Mouse (Mus musculus): ENCODE data around the gene Lrp2bp. TPM values are rescaled to one million over a fixed set of nuclear protein-coding genes. Genes with fewer than 3 reads are reported as not detected.

The Lrp2bp gene
- polyA plus RNA-seq, 1 experiment from 2014 or later = 0.31 TPM

- H3K4me2 ChIP-seq = peak overlapping the region; percentile 86
- H3K27ac ChIP-seq (replicated peaks) = no peak overlapping the region
- ATAC-seq (ENCODE audit: low read depth) = no peak
- no peaks in the 10 kb centered on the region for H3K9me3 ChIP-seq
- no peaks in the 10 kb centered on the region for H3K27me3 ChIP-seq
- peak overlapping the region; percentile 4; the same call in 1 of the 2 replicates for H3K4me3 ChIP-seq
- 87% methylated on average over 2 of the region's 2 CpGs for WGBS
- peaks cover 30% of the 10 kb centered on the region for H3K36me3 ChIP-seq
- H3K9ac ChIP-seq = no peak overlapping the region
- peaks cover 24% of the 10 kb centered on the region for H3K4me1 ChIP-seq (replicated peaks)
These were observed 875 bp upstream of the Lrp2bp start for GRCm38 (mm10) chr8:45998228-45998627.

- H3K4me3 ChIP-seq = peak overlapping the region; percentile 53
- peaks cover 24% of the 10 kb centered on the region for H3K4me1 ChIP-seq (replicated peaks)
- H3K9me3 ChIP-seq = no peaks in the 10 kb centered on the region
- WGBS = 4% methylated on average over 55 of the region's 55 CpGs
- H3K4me2 ChIP-seq = peak overlapping the region; percentile 86
- peaks cover 23% of the 10 kb centered on the region for H3K36me3 ChIP-seq
- no peaks in the 10 kb centered on the region for H3K27me3 ChIP-seq
- peak; percentile 99 for ATAC-seq (ENCODE audit: low read depth)
- peak overlapping the region; percentile 87 for H3K9ac ChIP-seq
- H3K27ac ChIP-seq (replicated peaks) = peak overlapping the region; percentile 99
These were observed 942 bp downstream of the Lrp2bp start for GRCm38 (mm10) chr8:45999784-46000705.

- no peak within 1 kb of the TSS for H3K4me3 ChIP-seq
- peaks cover 5% of the 10 kb centered on the region; the same call in 1 of the 2 replicates for H3K4me1 ChIP-seq (replicated peaks)
- no peaks in the 10 kb centered on the region for H3K27me3 ChIP-seq
- H3K9me3 ChIP-seq = no peaks in the 10 kb centered on the region
- no peak within 1 kb of the TSS for H3K27ac ChIP-seq (replicated peaks)
- no peak for ATAC-seq (ENCODE audit: low read depth)
- no peaks in the 10 kb centered on the region for H3K36me3 ChIP-seq
- 78% methylated on average over 4 of the region's 4 CpGs for WGBS
- no peak within 1 kb of the TSS for H3K9ac ChIP-seq
- H3K4me2 ChIP-seq = no peak within 1 kb of the TSS
These were observed 6.5 kb downstream of the Lrp2bp start, which contains the start of gene Ankrd37 for GRCm38 (mm10) chr8:46005596-46005995. Ankrd37 (minus strand) TSS chr8:46005707.

GRCm38 (mm10) chr8:46007050-46007672 is 8.1 kb downstream of the Lrp2bp start:
- Histone ChIP-seq H3K9ac (no peak overlapping the region), H3K4me2 (no peak overlapping the region), H3K27me3 (no peaks in the 10 kb centered on the region), H3K27ac (replicated peaks) (no peak overlapping the region), H3K36me3 (no peaks in the 10 kb centered on the region), H3K9me3 (no peaks in the 10 kb centered on the region), H3K4me1 (replicated peaks) (peaks cover 14% of the 10 kb centered on the region), H3K4me3 (no peak overlapping the region)
- WGBS = 60% methylated on average over 3 of the region's 3 CpGs
- no peak for ATAC-seq (ENCODE audit: low read depth)

GRCm38 (mm10) chr8:46010306-46010705 is 11.2 kb downstream of the Lrp2bp start:
- H3K27ac ChIP-seq (replicated peaks) = no peak overlapping the region
- no peak overlapping the region for H3K4me3 ChIP-seq
- no peaks in the 10 kb centered on the region for H3K27me3 ChIP-seq
- no peaks in the 10 kb centered on the region for H3K36me3 ChIP-seq
- 62% methylated on average over 2 of the region's 2 CpGs for WGBS
- ATAC-seq (ENCODE audit: low read depth) = no peak
- H3K9ac ChIP-seq = no peak overlapping the region
- peaks cover 14% of the 10 kb centered on the region for H3K4me1 ChIP-seq (replicated peaks)
- peak overlapping the region; percentile 42 for H3K4me2 ChIP-seq
- no peaks in the 10 kb centered on the region for H3K9me3 ChIP-seq

- Histone ChIP-seq H3K27me3 (no peaks in the 10 kb centered on the region), H3K9ac (no peak overlapping the region), H3K36me3 (no peaks in the 10 kb centered on the region), H3K9me3 (no peaks in the 10 kb centered on the region), H3K27ac (replicated peaks) (no peak overlapping the region; the same call in 1 of the 2 replicates), H3K4me3 (no peak overlapping the region), H3K4me1 (replicated peaks) (peaks cover 14% of the 10 kb centered on the region), H3K4me2 (peak overlapping the region; percentile 42)
- WGBS = 25% methylated on average over 17 of the region's 17 CpGs
- ATAC-seq (ENCODE audit: low read depth) = no peak
These were observed 11.9 kb downstream of the Lrp2bp start for GRCm38 (mm10) chr8:46010746-46011680.

- H3K27me3 ChIP-seq = no peaks in the 10 kb centered on the region
- no peaks in the 10 kb centered on the region for H3K4me1 ChIP-seq (replicated peaks)
- no peak overlapping the region for H3K9ac ChIP-seq
- no peaks in the 10 kb centered on the region for H3K36me3 ChIP-seq
- ATAC-seq (ENCODE audit: low read depth) = no peak
- WGBS = 90% methylated on average over 9 of the region's 9 CpGs
- no peaks in the 10 kb centered on the region for H3K9me3 ChIP-seq
- H3K4me2 ChIP-seq = no peak overlapping the region
- H3K27ac ChIP-seq (replicated peaks) = no peak overlapping the region
- H3K4me3 ChIP-seq = no peak overlapping the region
These were observed 23.1 kb downstream of the Lrp2bp start for GRCm38 (mm10) chr8:46022203-46022602.

GRCm38 (mm10) chr8:46022758-46023157 is 23.7 kb downstream of the Lrp2bp start:
- H3K36me3 ChIP-seq = no peaks in the 10 kb centered on the region
- H3K4me1 ChIP-seq (replicated peaks) = no peaks in the 10 kb centered on the region
- ATAC-seq (ENCODE audit: low read depth) = no peak
- WGBS = 89% methylated on average over 9 of the region's 9 CpGs
- H3K9ac ChIP-seq = no peak overlapping the region
- no peak overlapping the region for H3K4me3 ChIP-seq
- H3K9me3 ChIP-seq = no peaks in the 10 kb centered on the region
- no peak overlapping the region for H3K27ac ChIP-seq (replicated peaks)
- no peak overlapping the region for H3K4me2 ChIP-seq
- H3K27me3 ChIP-seq = no peaks in the 10 kb centered on the region

GRCm38 (mm10) chr8:46024392-46024791 is 25.3 kb downstream of the Lrp2bp start:
- Histone ChIP-seq H3K27me3 (no peaks in the 10 kb centered on the region), H3K4me1 (replicated peaks) (no peaks in the 10 kb centered on the region), H3K36me3 (no peaks in the 10 kb centered on the region), H3K4me3 (no peak overlapping the region), H3K27ac (replicated peaks) (no peak overlapping the region), H3K9me3 (no peaks in the 10 kb centered on the region), H3K9ac (no peak overlapping the region), H3K4me2 (no peak overlapping the region)
- 56% methylated on average over 4 of the region's 4 CpGs for WGBS
- no peak for ATAC-seq (ENCODE audit: low read depth)

GRCm38 (mm10) chr8:46036217-46036616 is 37.1 kb downstream of the Lrp2bp start:
- peaks cover 46% of the 10 kb centered on the region for H3K36me3 ChIP-seq
- no peak overlapping the region for H3K4me3 ChIP-seq
- no peak for ATAC-seq (ENCODE audit: low read depth)
- no peaks in the 10 kb centered on the region for H3K27me3 ChIP-seq
- peaks cover 13% of the 10 kb centered on the region for H3K4me1 ChIP-seq (replicated peaks)
- no peak overlapping the region for H3K27ac ChIP-seq (replicated peaks)
- no peak overlapping the region for H3K4me2 ChIP-seq
- no peak overlapping the region for H3K9ac ChIP-seq
- 78% methylated on average over 11 of the region's 11 CpGs for WGBS
- no peaks in the 10 kb centered on the region for H3K9me3 ChIP-seq

GRCm38 (mm10) chr8:46039666-46040065 is 40.6 kb downstream of the Lrp2bp start:
- Histone ChIP-seq H3K4me2 (no peak overlapping the region), H3K27ac (replicated peaks) (peak overlapping the region; percentile 74), H3K9ac (no peak overlapping the region), H3K9me3 (no peaks in the 10 kb centered on the region), H3K36me3 (peaks cover 50% of the 10 kb centered on the region), H3K27me3 (no peaks in the 10 kb centered on the region), H3K4me1 (replicated peaks) (peaks cover 13% of the 10 kb centered on the region), H3K4me3 (no peak overlapping the region)
- WGBS = 60% methylated on average over 1 of the region's 1 CpGs
- ATAC-seq (ENCODE audit: low read depth) = no peak; the same call in 1 of the 2 replicates
